Mouse (Mus musculus) cerebellum, postnatal 10 days (tissue): ENCODE measurements around the gene Rgs7.
A peak's percentile ranks its signal among the peaks of the same experiment; 100 is the strongest.

Experiments used
- DNase-seq, 2 experiments: peaks; one replicate each; pipeline ENCODE4 v3.0.0; 2021; ENCODE audit warnings: mixed read lengths in 2 of 2

Rgs7 gene

GRCm38 (mm10) chr1:175491861-175492682 lies at the start of gene Rgs7:
Gene Rgs7, minus strand, starts transcription at chr1:175492500.
- peak; percentile 91 to 93 for DNase-seq

GRCm38 (mm10) chr1:175540700-175541099 lies 48.4 kb upstream of the Rgs7 start:
- no peak for DNase-seq

- no peak for DNase-seq
Measured at GRCm38 (mm10) chr1:175537321-175537720, 45.0 kb upstream of the Rgs7 start.

GRCm38 (mm10) chr1:175529858-175530257 lies 37.6 kb upstream of the Rgs7 start:
- no peak for DNase-seq

- DNase-seq, result no peak
Measured at GRCm38 (mm10) chr1:175524626-175525294, 32.5 kb upstream of the Rgs7 start.

- no peak for DNase-seq
Measured at GRCm38 (mm10) chr1:175523572-175523971, 31.3 kb upstream of the Rgs7 start.

- DNase-seq, result no peak
Measured at GRCm38 (mm10) chr1:175514543-175514942, 22.2 kb upstream of the Rgs7 start.

- DNase-seq, result no peak
Measured at GRCm38 (mm10) chr1:175512173-175512572, 19.9 kb upstream of the Rgs7 start.

GRCm38 (mm10) chr1:175509989-175510388 lies 17.7 kb upstream of the Rgs7 start:
- no peak for DNase-seq

GRCm38 (mm10) chr1:175492683-175493043 lies 363 bp upstream of the Rgs7 start:
- no peak for DNase-seq

- DNase-seq, result peak; percentile 63 to 64
Measured at GRCm38 (mm10) chr1:175491511-175491860, 814 bp downstream of the Rgs7 start.

GRCm38 (mm10) chr1:175485109-175485508 lies 7.2 kb downstream of the Rgs7 start:
- no peak for DNase-seq

- no peak for DNase-seq
Measured at GRCm38 (mm10) chr1:175473060-175473459, 19.2 kb downstream of the Rgs7 start.

- DNase-seq, result no peak
Measured at GRCm38 (mm10) chr1:175469087-175469788, 23.1 kb downstream of the Rgs7 start.

- peak; percentile 65 to 79 for DNase-seq
Measured at GRCm38 (mm10) chr1:175464566-175464965, 27.7 kb downstream of the Rgs7 start.

GRCm38 (mm10) chr1:175462351-175462750 lies 29.9 kb downstream of the Rgs7 start:
- no peak for DNase-seq

- DNase-seq, result no peak
Measured at GRCm38 (mm10) chr1:175454041-175454636, 38.2 kb downstream of the Rgs7 start.

- no peak for DNase-seq
Measured at GRCm38 (mm10) chr1:175448017-175448416, 44.3 kb downstream of the Rgs7 start.

GRCm38 (mm10) chr1:175442939-175443338 lies 49.4 kb downstream of the Rgs7 start:
- DNase-seq, result peak; percentile 56

GRCm38 (mm10) chr1:175442025-175442424 lies 50.3 kb downstream of the Rgs7 start:
- no peak for DNase-seq

GRCm38 (mm10) chr1:175433622-175434204 lies 58.6 kb downstream of the Rgs7 start:
- DNase-seq, result no peak

- DNase-seq, result peak; percentile 32 to 39
Measured at GRCm38 (mm10) chr1:175433128-175433527, 59.2 kb downstream of the Rgs7 start.
